Mouse (Mus musculus): Measurements from ENCODE around the gene Anapc13.

Anapc13 gene

DNA sequence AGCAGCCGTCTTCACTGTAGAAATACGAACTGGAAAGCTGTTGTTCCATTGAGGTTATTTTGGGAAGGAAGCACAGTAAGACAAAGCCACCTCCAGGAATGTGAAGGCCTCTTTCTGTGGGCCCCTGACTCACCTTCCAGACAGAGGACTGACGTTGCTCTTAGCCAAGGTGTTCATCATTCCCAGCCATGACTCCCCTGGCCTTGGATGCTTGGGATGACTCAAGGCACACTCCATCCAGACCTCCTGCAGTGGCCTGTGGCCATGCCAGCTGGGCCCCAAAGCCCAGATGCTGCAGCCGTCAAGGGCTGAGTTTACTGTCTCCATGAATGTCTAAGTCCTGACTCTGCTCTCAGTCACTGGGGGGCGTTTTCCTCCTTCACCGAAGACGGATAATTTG, 47.3 kb downstream of the Anapc13 start:
- in situ Hi-C loops (cut with MboI; ENCODE audit: low sequenced_read_pairs), result no loop called here

DNA sequence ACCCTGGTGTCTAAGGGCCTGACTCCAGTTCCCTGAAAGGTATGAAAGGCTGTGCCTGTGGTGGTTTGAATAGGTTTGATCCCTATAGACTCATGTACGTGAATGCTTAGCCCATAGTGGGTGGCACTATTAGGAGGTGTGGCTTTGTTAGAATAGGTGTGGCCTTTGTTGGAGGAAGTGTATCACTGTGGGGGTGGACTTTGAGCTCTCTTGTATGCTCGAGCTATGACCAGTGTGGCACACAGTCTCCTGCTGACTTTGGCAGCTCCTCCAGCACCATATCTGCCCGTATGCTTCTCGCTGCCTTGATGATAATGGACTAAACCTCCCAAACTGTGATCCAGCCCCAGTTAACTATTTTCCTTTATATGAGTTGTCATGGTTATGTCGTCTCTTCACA, 49.8 kb downstream of the Anapc13 start:
- in situ Hi-C loops (cut with MboI; ENCODE audit: low sequenced_read_pairs), result no loop called here

DNA sequence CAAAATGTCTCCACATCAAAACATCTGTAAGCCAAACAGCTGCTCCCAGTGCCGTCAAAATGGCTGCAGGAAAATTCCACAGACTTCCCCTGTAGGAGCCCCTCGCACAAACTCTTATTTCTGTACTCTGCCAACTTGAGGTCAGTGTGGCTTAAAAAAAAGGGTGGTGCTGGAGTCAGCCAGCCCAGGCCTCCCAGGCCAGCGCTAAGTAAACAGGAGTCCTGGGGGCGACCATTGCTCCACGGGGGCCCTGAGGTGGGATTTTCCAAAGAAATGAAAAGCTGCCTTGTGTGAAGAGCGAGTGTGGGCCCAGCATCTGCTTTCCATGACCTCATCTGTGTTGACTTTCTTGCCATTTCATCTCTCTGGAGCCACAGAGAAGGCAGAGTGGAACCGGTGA, 55.4 kb downstream of the Anapc13 start:
- in situ Hi-C loops (cut with MboI; ENCODE audit: low sequenced_read_pairs), result no loop called here

Data from CH12F3 (cell line).